Mouse (Mus musculus) cerebellum, adult 2 months (tissue): Measurements from ENCODE around the gene Rps2.

ENCODE experiments used
- CTCF ChIP-seq: fragments of 200-500 bp; IDR thresholded peaks from 2 replicates; pipeline ENCODE4 v1.5.1; 2011; ENCODE audit warnings: low read depth, mild to moderate bottlenecking, control low read depth, low read length, moderate library complexity, borderline replicate concordance; ENCODE audit not compliant: insufficient read depth
- POLR2A ChIP-seq: fragments of 200-500 bp; IDR thresholded peaks from 2 replicates; pipeline ENCODE4 v1.6.1; 2011; ENCODE audit warnings: low read length, control low read depth, borderline replicate concordance; ENCODE audit not compliant: insufficient read depth

DNA sequence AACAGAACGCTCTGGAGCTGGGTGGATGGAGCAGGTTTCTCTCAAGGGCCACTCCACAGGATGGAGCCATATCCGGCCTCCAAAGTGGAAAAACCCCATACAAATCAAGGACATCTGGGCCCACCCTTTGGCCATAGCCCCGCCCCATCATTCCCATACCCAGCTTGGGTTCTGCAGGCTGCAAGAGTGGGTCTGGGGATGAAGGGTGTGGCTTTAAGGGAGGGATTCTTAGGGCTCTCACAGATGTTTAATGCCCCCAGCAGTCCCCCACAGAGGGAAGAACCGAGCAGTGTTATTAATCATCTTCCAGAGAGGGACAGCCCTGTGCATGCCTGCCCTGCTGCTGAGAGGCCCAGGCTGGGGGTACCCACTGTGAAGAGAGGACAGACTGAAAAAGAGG lies 29.1 kb downstream of the Rps2 start:
- no peak for TF ChIP-seq CTCF
- no peak for TF ChIP-seq POLR2A
